Mouse (Mus musculus) stomach, postnatal 0 days (tissue): ENCODE results near the gene Cacnb1.

Source experiments
- CTCF ChIP-seq: IDR thresholded peaks from 2 replicates; pipeline ENCODE4 v1.5.1; 2016; ENCODE audit warnings: antibody characterized with exemption, low read depth, mild to moderate bottlenecking, moderate library complexity
- EP300 ChIP-seq: optimal IDR thresholded peaks from 2 replicates; pipeline ENCODE3; 2016; ENCODE audit warnings: antibody characterized with exemption

DNA sequence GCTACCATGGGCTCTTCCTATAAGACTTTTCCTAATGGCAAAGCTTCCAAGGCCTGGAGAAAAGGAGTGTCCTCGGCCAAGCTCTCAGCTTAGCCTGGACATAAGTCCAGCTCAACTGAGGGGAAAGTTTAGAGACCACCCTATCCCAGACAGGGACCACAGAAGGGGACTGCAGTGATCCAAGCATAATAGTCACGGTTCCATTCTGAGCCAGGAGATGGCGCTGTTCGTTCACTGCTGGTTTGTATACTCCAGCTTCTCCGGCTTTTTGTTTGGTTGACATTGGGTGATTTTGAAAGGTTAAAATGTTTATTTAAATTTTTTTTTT, 8.6 kb upstream of the Cacnb1 start:
- peak; percentile 92 for TF ChIP-seq CTCF
- TF ChIP-seq EP300, result no peak
